Mouse (Mus musculus) embryonic facial prominence, embryonic 11.5 days (tissue): ENCODE results near the gene Naaladl2. TPM values are rescaled to one million over a fixed set of nuclear protein-coding genes. Genes with fewer than 3 reads are reported as not detected.

ENCODE experiments used
- ATAC-seq: fragments of 200-750 bp; cut with Nextera tagmentation; replicated peaks from 2 replicates; pipeline ENCODE4 v1.8.0; 2017; ENCODE audit warnings: low read depth; ENCODE audit not compliant: insufficient number of reproducible peaks, low FRiP score, low TSS enrichment
- DNase-seq: peaks from one replicate; pipeline ENCODE4 v3.0.0-alpha.2; 2015; ENCODE audit warnings: low spot score
- H3K27ac ChIP-seq: fragments of 300-500 bp; sonication (generic); replicated peaks from 2 replicates; pipeline ENCODE4 v1.5.1; 2014; ENCODE audit warnings: mild to moderate bottlenecking, low read depth, low read length, control low read depth
- H3K27me3 ChIP-seq: fragments of 300-500 bp; sonication (generic); 2 replicates; pipeline ENCODE4 v1.6.1; 2014; ENCODE audit warnings: mild to moderate bottlenecking, low read length, moderate library complexity, mixed read lengths; ENCODE audit not compliant: control insufficient read depth, insufficient read depth
- H3K36me3 ChIP-seq: fragments of 300-500 bp; sonication (generic); replicated peaks from 2 replicates; pipeline ENCODE4 v1.6.1; 2014; ENCODE audit warnings: low read depth, mild to moderate bottlenecking, low read length, moderate library complexity, mixed read lengths; ENCODE audit not compliant: control insufficient read depth, insufficient read depth
- H3K4me1 ChIP-seq: fragments of 300-500 bp; sonication (generic); 2 replicates; pipeline ENCODE4 v1.6.1; 2014; ENCODE audit warnings: low read length, mixed read lengths; ENCODE audit not compliant: control insufficient read depth, insufficient read depth
- H3K4me2 ChIP-seq: fragments of 300-500 bp; sonication (generic); 2 replicates; pipeline ENCODE4 v1.6.1; 2014; ENCODE audit warnings: low read depth, mild to moderate bottlenecking, control low read depth, low read length, moderate library complexity
- H3K4me3 ChIP-seq: fragments of 300-500 bp; sonication (generic); 2 replicates; pipeline ENCODE4 v1.5.1; 2014; ENCODE audit warnings: low read depth, low read length, control low read depth
- H3K9ac ChIP-seq: fragments of 300-500 bp; sonication (generic); replicated peaks from 2 replicates; pipeline ENCODE4 v1.6.1; 2014; ENCODE audit warnings: mild to moderate bottlenecking, control low read depth, low read length
- H3K9me3 ChIP-seq: fragments of 300-500 bp; sonication (generic); replicated peaks from 2 replicates; pipeline ENCODE4 v1.6.1; 2016; ENCODE audit warnings: mild to moderate bottlenecking, low read length, inconsistent platforms, mixed read lengths; ENCODE audit not compliant: control insufficient read depth
- WGBS: fragments of 180-500 bp; shearing (Covaris S2); extraction: QIAGEN DNeasy Blood & Tissue Kit; methylation state at CpG from one replicate; pipeline ENCODE4 v1.1.7; 2014; 5-methylcytosine and 5-hydroxymethylcytosine counted together
- polyA plus RNA-seq: library from polyadenylated mRNA; unstranded; fragments of >200 nt; fragmentation: Nextera tagmentation; extraction: Ambion mirVana; gene quantifications from 2 replicates; pipeline ENCODE4 v1.2.1, GENCODE M21; 2014

Naaladl2 gene
- polyA plus RNA-seq, 1 experiment from 2014 or later: 0.49 TPM

DNA sequence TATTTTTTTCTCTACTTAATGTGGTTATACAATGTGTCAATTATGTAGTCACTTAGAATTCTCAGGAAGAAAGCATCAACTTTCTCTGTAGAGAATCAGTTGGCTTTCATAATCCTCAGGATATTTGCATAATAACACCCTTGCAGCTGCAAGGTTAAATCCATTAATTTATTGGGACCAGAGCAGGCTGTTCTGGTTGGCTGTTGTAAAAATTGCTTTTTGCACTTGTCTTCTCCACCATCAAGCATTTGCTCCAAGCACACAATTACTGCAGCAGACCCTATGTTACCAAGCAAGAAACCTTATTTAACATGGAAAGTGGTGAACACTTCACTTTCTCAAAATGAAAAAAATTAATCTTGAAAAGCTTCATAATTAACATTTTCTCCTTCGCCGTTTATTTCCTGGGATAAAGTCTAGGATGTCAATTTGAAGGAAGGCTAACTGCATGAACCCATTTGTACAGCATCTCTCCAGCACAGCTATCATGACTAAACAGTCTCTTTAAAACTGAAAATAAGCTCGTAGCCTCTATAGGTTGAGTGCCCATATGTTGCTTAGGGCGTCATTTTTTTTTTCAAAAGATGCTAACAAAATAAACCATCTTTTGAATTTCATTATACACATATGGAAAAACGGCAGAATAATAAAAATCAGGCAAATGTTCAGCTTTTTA, 205.4 kb downstream of the Naaladl2 start:
- ATAC-seq: no peak
- WGBS: 85% methylated on average over 5 of the region's 5 CpGs

DNA sequence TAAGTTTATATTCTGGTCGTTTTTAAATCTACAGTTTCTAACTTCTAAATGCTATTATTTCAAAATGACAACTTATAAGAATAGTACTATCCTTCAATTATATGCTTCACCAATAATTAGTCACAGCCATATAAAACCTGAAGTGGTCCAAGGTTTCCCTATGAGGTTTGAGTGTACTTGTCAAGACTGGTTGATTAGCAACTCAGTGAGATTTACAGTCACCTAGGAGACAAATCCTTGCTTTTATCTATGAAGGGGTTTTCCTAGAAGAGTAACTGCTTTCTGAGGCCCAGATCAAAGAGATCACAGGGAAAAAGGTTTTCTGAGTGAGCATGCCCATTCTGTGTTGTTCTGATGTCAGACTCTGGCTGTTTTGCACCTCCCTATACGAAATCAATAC, 222.2 kb downstream of the Naaladl2 start:
- Histone ChIP-seq H3K36me3 (no peaks in the 10 kb centered on the region), H3K4me1 (no peaks in the 10 kb centered on the region), H3K4me2 (no peak overlapping the region), H3K4me3 (no peak overlapping the region), H3K27ac (no peak overlapping the region), H3K9me3 (no peaks in the 10 kb centered on the region), H3K27me3 (no peaks in the 10 kb centered on the region), H3K9ac (no peak overlapping the region)
- 52% methylated on average over 2 of the region's 2 CpGs for WGBS
- ATAC-seq: no peak
- peak; percentile 2 for DNase-seq

More for the DNA sequence above, 205.4 kb downstream of the Naaladl2 start:
- no peak overlapping the region for H3K4me2 ChIP-seq
- no peak for DNase-seq
- H3K27me3 ChIP-seq: no peaks in the 10 kb centered on the region
- no peaks in the 10 kb centered on the region for H3K4me1 ChIP-seq
- H3K9me3 ChIP-seq: no peaks in the 10 kb centered on the region
- H3K4me3 ChIP-seq: no peak overlapping the region
- H3K36me3 ChIP-seq: no peaks in the 10 kb centered on the region
- H3K9ac ChIP-seq: no peak overlapping the region
- H3K27ac ChIP-seq: no peak overlapping the region

DNA sequence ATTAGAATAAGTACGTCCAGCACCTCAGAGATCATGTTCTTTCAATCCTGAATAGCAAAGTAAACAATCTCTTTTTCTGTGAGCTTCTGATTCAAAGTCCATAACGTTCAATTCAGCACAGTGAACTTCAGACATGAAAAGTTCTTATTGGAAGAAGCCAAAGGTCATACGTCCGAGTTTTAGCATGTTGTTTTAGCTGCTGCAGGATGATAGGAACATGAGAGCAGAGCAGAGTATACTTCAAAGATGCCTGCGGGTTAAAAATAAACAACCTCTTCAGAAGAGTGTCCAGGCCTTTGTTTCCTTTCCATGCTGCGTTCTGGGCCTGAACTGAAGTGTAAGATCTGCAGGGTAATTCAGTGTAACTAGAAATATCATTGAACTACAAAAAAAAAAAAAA, 222.7 kb downstream of the Naaladl2 start:
- Histone ChIP-seq H3K4me1 (no peaks in the 10 kb centered on the region), H3K27me3 (no peaks in the 10 kb centered on the region), H3K4me2 (no peak overlapping the region), H3K36me3 (no peaks in the 10 kb centered on the region), H3K4me3 (no peak overlapping the region), H3K9ac (no peak overlapping the region), H3K9me3 (no peaks in the 10 kb centered on the region), H3K27ac (no peak overlapping the region)
- ATAC-seq (no peak), DNase-seq (peak; percentile 2)
- WGBS: 42% methylated on average over 6 of the region's 6 CpGs

DNA sequence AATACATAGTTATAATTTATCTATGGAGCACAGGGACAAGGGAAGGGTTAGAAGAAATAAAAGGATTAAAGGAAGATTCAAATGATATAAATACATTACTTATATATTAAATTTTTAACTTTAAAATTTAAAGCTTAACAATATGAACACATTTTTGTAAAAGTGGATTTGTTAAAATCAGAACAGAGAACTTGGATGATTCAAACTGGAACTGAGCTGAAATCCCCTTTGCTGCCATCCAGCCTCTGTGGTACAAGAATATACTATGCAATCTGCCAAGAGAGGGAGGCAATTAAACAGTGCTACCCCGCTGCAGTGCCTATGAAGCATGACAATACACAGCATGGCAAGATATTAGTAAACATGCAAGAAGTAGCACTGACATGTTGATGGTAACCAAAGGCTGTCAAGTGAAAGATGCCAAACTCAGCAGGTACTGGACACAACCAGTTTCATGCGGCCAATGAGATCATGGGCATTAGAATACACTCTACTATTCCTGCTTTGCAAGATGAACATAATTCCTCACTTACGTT, 238.6 kb downstream of the Naaladl2 start:
- ATAC-seq: no peak
- Histone ChIP-seq H3K9ac (no peak overlapping the region), H3K27me3 (no peaks in the 10 kb centered on the region), H3K4me1 (no peaks in the 10 kb centered on the region), H3K27ac (no peak overlapping the region), H3K9me3 (no peaks in the 10 kb centered on the region), H3K36me3 (no peaks in the 10 kb centered on the region), H3K4me2 (no peak overlapping the region), H3K4me3 (no peak overlapping the region)
- DNase-seq: no peak
- 88% methylated on average over 3 of the region's 3 CpGs for WGBS

GRCm38 (mm10) chr3:24888801-24889200, 255.3 kb downstream of the Naaladl2 start:
- H3K9me3 ChIP-seq: no peaks in the 10 kb centered on the region
- no peak overlapping the region for H3K9ac ChIP-seq
- no peak overlapping the region for H3K4me3 ChIP-seq
- no peak for DNase-seq
- no peak for ATAC-seq
- H3K27me3 ChIP-seq: no peaks in the 10 kb centered on the region
- H3K4me1 ChIP-seq: no peaks in the 10 kb centered on the region
- no peak overlapping the region for H3K27ac ChIP-seq
- 75% methylated on average over 3 of the region's 3 CpGs for WGBS
- H3K4me2 ChIP-seq: no peak overlapping the region
- H3K36me3 ChIP-seq: no peaks in the 10 kb centered on the region

DNA sequence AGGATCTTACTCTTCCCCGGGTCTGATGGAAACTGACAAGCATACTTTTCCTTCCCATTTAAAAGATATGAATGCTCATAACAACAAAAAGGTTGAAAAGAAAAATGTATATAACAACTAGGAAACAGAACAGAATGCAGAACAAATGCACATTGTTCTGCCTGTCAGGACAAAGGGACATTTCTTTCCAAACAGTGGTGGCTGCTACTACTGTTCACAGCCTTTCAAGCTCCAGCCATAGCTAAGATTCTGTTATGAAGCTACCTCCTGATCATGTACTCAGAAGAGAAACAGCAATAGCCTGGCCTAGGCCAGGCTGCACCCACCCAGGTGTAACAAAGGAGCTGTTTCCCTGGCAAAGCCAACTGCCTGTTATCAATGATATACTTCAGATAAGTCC, 271.8 kb downstream of the Naaladl2 start:
- Histone ChIP-seq H3K9me3 (no peaks in the 10 kb centered on the region), H3K36me3 (no peaks in the 10 kb centered on the region), H3K4me1 (no peaks in the 10 kb centered on the region), H3K4me3 (no peak overlapping the region), H3K27ac (no peak overlapping the region), H3K27me3 (no peaks in the 10 kb centered on the region), H3K9ac (no peak overlapping the region), H3K4me2 (no peak overlapping the region)
- 74% methylated on average over 1 of the region's 1 CpGs for WGBS
- no peak for ATAC-seq
- DNase-seq: no peak

DNA sequence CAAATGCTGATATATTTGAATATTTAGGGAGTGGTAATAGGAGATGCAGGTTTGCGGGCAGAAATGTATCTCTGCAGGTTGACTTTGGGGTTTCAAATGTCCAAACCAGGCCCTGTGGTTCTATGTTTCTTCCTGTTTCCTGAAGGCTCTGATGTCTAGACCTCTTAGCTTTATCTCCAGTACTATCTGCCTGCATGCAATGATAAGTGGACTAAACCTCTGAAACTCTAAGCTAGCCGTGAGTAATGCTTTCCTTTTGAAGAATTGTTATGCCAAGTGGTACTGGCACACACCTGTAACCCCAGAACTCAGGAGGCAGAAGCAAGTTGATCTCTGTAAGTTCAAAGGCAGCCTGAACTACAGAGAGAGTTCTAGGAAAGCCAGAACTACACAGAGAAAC, 291.1 kb downstream of the Naaladl2 start:
- 67% methylated on average over 2 of the region's 2 CpGs for WGBS
- Histone ChIP-seq H3K27ac (no peak overlapping the region), H3K4me3 (no peak overlapping the region), H3K27me3 (no peaks in the 10 kb centered on the region), H3K4me2 (no peak overlapping the region), H3K9ac (no peak overlapping the region), H3K4me1 (no peaks in the 10 kb centered on the region), H3K36me3 (no peaks in the 10 kb centered on the region), H3K9me3 (no peaks in the 10 kb centered on the region)
- DNase-seq: no peak
- ATAC-seq: no peak

GRCm38 (mm10) chr3:24796739-24797138, 347.3 kb downstream of the Naaladl2 start:
- Histone ChIP-seq H3K27ac (no peak overlapping the region), H3K9ac (no peak overlapping the region), H3K4me1 (no peaks in the 10 kb centered on the region), H3K4me2 (no peak overlapping the region), H3K4me3 (no peak overlapping the region), H3K27me3 (no peaks in the 10 kb centered on the region), H3K9me3 (no peaks in the 10 kb centered on the region), H3K36me3 (no peaks in the 10 kb centered on the region)
- no peak for DNase-seq
- WGBS: 73% methylated on average over 2 of the region's 2 CpGs
- ATAC-seq: no peak
